Mouse (Mus musculus): ENCODE measurements around the gene Rhobtb1. TPM values are rescaled to one million over a fixed set of nuclear protein-coding genes. Genes with fewer than 3 reads are reported as not detected.

Gene Rhobtb1
- polyA plus RNA-seq, 1 experiment from 2014 or later = 28.4 TPM

DNA sequence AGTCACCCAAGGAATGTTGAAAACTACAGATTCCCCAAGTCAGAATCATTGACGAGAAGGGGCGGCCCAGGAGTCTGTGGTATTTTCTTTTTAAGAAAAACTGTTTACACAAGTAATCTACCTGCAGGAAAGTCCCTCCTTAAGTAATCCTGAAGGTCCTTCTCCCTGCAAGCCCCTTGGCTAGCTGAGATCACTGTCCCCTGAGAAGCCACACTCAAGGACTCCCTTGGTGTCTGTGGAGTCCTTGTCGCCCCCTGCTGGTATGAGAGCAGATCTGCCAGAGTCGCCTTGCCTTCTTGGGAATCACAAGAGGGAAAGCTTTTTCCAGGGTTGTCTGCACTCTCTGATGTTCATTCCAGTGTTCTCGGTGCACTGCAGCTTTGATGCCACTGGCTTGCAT lies 155.8 kb downstream of the Rhobtb1 start:
- H3K36me3 ChIP-seq = no peaks in the 10 kb centered on the region
- H3K9ac ChIP-seq = no peak overlapping the region
- no peak for ATAC-seq (ENCODE audit: insufficient number of reproducible peaks, low FRiP score, low TSS enrichment, low read depth)
- H3K9me3 ChIP-seq (replicated peaks) = no peaks in the 10 kb centered on the region
- 46% methylated on average over 5 of the region's 5 CpGs for WGBS
- H3K4me1 ChIP-seq = no peaks in the 10 kb centered on the region
- H3K27ac ChIP-seq (replicated peaks) = no peak overlapping the region
- no peaks in the 10 kb centered on the region for H3K27me3 ChIP-seq
- H3K4me3 ChIP-seq (replicated peaks) = no peak overlapping the region
- no peak overlapping the region for H3K4me2 ChIP-seq (replicated peaks)

DNA sequence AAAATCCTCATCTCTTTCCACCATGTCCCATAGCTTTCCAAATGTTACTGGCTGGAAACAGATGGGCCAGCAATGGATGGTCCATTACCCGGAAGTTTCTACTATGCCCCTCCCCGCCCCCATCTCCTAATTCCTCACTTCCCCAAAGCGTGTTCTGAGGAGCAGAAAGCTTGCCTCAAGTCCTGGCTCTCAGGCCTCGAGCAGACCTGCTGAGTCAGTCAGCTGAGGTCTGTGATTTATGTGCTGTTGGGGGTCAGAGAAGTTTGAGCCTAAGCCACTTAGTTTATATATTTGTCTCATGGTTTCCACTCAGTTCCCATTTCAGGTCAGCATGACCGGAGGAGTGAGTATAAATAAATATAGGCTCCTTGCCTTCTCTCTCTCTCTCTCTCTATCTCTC lies 157.9 kb downstream of the Rhobtb1 start:
- ATAC-seq (ENCODE audit: insufficient number of reproducible peaks, low FRiP score, low TSS enrichment, low read depth) = no peak
- Histone ChIP-seq H3K36me3 (no peaks in the 10 kb centered on the region), H3K4me2 (replicated peaks) (no peak overlapping the region), H3K9ac (no peak overlapping the region), H3K4me1 (0 out of 2 replicates have a peak, but pooled peaks cover 3% of the 10 kb centered on the region), H3K9me3 (replicated peaks) (no peaks in the 10 kb centered on the region), H3K4me3 (replicated peaks) (no peak overlapping the region), H3K27me3 (no peaks in the 10 kb centered on the region), H3K27ac (replicated peaks) (no peak overlapping the region)
- WGBS = 73% methylated on average over 5 of the region's 5 CpGs

DNA sequence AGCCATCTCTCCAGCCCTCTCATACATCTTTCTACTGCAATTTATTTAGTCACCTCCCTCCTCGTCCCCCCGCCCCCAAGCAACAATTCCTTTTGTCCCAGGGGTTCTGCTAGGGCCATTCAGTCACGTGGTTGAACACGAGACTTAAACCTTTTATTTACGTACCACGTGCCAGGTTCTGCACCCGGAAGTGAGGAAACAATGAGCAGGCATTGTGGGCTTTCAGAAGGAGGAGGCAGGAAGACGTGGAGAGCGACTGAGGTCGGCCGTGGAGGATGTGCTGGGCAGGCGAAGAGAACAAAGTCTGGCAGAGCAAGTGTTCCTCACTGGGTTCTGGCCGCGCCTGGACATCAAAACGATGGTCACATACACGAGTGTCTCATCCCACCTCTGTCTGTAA lies 160.6 kb downstream of the Rhobtb1 start:
- H3K9me3 ChIP-seq (replicated peaks) = no peaks in the 10 kb centered on the region
- H3K4me1 ChIP-seq = 0 out of 2 replicates have a peak, but pooled peaks cover 8% of the 10 kb centered on the region
- H3K27me3 ChIP-seq = no peaks in the 10 kb centered on the region
- ATAC-seq (ENCODE audit: insufficient number of reproducible peaks, low FRiP score, low TSS enrichment, low read depth) = no peak
- H3K36me3 ChIP-seq = no peaks in the 10 kb centered on the region
- H3K27ac ChIP-seq (replicated peaks) = no peak overlapping the region
- no peak overlapping the region for H3K4me2 ChIP-seq (replicated peaks)
- H3K4me3 ChIP-seq (replicated peaks) = no peak overlapping the region
- 74% methylated on average over 16 of the region's 16 CpGs for WGBS
- no peak overlapping the region for H3K9ac ChIP-seq

DNA sequence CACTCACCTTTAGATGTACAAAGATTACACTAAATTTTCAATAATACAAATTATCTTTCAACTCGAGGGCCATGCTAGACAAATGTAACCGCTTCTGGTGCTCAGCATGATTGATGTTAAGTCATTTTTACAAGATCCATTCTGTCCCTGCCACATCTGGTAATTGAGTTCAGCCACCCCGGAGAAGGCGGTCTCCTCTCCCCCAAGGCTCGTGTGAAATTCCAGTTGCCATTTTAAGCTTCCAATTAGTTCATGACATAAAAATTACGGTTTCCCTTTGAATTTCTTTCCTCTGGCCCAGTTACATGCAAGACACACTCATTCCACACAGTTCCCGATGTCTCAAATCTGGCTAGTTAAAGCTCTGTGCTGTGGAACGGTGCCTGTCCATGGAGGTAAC lies 162.7 kb downstream of the Rhobtb1 start:
- Histone ChIP-seq H3K36me3 (no peaks in the 10 kb centered on the region), H3K4me3 (replicated peaks) (no peak overlapping the region), H3K27ac (replicated peaks) (no peak overlapping the region), H3K9ac (no peak overlapping the region), H3K4me2 (replicated peaks) (no peak overlapping the region), H3K4me1 (0 out of 2 replicates have a peak, but pooled peaks cover 8% of the 10 kb centered on the region), H3K9me3 (replicated peaks) (no peaks in the 10 kb centered on the region), H3K27me3 (no peaks in the 10 kb centered on the region)
- no peak for ATAC-seq (ENCODE audit: insufficient number of reproducible peaks, low FRiP score, low TSS enrichment, low read depth)
- WGBS = 42% methylated on average over 8 of the region's 8 CpGs

DNA sequence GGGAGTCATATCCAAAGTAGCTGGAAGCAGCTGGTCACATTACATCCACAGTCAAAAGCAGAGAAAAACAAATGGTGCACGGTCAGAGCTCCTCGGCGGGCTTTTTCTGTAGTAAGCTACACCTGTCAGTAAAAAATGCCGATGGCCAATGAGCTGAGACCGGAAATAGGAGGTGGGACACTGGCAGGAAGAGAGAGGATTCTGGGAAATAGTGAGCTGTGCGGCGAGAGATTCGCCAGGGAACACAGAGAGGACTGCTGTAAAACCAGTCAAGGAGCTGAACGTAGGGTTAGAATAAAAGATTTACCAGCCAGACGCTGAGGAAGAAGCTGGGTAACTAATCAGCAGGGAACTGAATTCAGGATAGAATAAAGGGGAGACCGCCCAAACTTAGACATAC lies 167.3 kb downstream of the Rhobtb1 start:
- 84% methylated on average over 11 of the region's 11 CpGs for WGBS
- H3K4me1 ChIP-seq = peaks cover 21% of the 10 kb centered on the region; the same call in 1 of the 2 replicates
- no peak for ATAC-seq (ENCODE audit: insufficient number of reproducible peaks, low FRiP score, low TSS enrichment, low read depth)
- H3K27ac ChIP-seq (replicated peaks) = no peak overlapping the region
- no peak overlapping the region for H3K4me2 ChIP-seq (replicated peaks)
- no peak overlapping the region for H3K4me3 ChIP-seq (replicated peaks)
- no peak overlapping the region for H3K9ac ChIP-seq
- H3K36me3 ChIP-seq = no peaks in the 10 kb centered on the region
- H3K27me3 ChIP-seq = no peaks in the 10 kb centered on the region
- H3K9me3 ChIP-seq (replicated peaks) = no peaks in the 10 kb centered on the region

DNA sequence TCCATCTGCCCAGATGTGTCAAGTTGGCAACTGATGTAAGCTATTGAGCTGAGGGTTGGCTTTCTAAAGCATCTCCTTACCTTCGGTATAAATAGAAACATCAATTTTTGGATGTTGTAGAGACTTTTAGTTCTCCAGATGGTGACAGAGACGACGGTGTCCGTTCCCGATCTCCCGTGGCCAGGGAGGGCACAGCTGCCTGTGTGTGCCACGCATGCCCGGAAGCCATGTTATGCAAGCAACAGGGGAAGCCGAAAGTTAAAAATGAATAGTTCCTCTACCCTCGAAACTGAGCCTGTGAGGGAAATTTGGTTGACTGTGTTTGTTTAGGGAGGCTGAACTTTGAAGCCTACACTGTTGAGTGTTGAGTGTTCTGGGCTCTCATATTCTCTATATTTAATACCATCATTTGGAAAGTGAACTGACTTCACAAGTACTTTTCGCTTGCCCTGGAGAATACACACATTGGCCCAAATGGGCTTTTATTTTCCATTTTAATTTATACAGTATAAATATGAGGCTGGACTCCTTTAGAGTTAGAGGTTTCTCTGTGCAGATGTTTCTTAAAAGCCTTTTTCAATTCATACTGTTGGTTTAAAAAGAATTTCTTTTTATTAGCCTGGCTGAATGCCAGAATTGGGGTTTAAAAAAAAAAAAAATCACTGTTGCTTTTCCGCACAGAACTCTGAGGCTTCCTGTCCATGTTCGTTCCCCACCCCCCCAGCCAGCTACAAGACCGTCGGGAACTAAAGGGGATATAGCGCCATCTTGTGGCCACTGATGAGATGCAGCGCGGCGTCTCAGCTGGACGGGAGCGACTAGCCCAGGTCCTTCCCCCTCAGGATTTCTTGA lies 169.7 kb downstream of the Rhobtb1 start:
- Histone ChIP-seq H3K36me3 (no peaks in the 10 kb centered on the region), H3K27ac (replicated peaks) (peak overlapping the region; percentile 73), H3K9me3 (replicated peaks) (no peaks in the 10 kb centered on the region), H3K4me3 (replicated peaks) (0 out of 2 replicates have a peak overlapping the region, but pooled peaks have one; percentile 15), H3K27me3 (no peaks in the 10 kb centered on the region), H3K4me1 (peaks cover 13% of the 10 kb centered on the region; the same call in 1 of the 2 replicates), H3K9ac (no peak overlapping the region), H3K4me2 (replicated peaks) (peak overlapping the region; percentile 33)
- ATAC-seq (ENCODE audit: insufficient number of reproducible peaks, low FRiP score, low TSS enrichment, low read depth) = peak; percentile 79
- WGBS = 30% methylated on average over 21 of the region's 21 CpGs

DNA sequence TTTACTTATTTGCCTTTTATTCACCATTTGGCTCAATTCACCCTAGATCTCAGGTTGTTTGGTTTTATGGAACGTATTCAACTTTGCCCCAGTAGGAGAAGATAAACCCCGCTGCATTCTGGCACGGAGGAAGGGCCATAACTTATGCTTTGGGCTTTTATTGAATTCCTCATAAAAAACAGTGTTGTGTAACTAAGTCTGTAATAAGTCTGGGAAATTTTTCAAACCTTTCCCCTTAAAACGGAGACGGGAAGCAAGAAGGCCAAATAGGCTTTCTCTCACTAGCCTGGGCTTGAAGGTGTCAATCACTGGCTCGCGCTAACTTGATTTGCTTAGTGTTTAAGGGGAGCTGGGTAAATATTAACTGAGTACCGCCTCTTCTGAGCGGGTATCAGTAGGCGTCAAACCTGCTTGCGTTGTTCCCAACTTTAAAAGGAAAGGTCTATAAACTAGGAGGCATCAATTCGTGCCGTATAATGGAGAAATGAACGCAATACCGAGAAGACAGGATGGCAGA lies 170.3 kb downstream of the Rhobtb1 start:
- H3K27ac ChIP-seq (replicated peaks) = no peak overlapping the region
- no peaks in the 10 kb centered on the region for H3K27me3 ChIP-seq
- ATAC-seq (ENCODE audit: insufficient number of reproducible peaks, low FRiP score, low TSS enrichment, low read depth) = no peak
- H3K36me3 ChIP-seq = no peaks in the 10 kb centered on the region
- H3K4me3 ChIP-seq (replicated peaks) = 0 out of 2 replicates have a peak overlapping the region, but pooled peaks have one; percentile 15
- no peaks in the 10 kb centered on the region for H3K9me3 ChIP-seq (replicated peaks)
- peaks cover 13% of the 10 kb centered on the region; the same call in 1 of the 2 replicates for H3K4me1 ChIP-seq
- H3K4me2 ChIP-seq (replicated peaks) = peak overlapping the region; percentile 33
- WGBS = 43% methylated on average over 15 of the region's 15 CpGs
- H3K9ac ChIP-seq = no peak overlapping the region

GRCm38 (mm10) chr10:69323986-69324385 lies 172.8 kb downstream of the Rhobtb1 start:
- Histone ChIP-seq H3K27ac (replicated peaks) (no peak overlapping the region), H3K4me3 (replicated peaks) (no peak overlapping the region), H3K4me1 (peaks cover 13% of the 10 kb centered on the region; the same call in 1 of the 2 replicates), H3K4me2 (replicated peaks) (no peak overlapping the region), H3K36me3 (no peaks in the 10 kb centered on the region), H3K9ac (no peak overlapping the region), H3K27me3 (no peaks in the 10 kb centered on the region), H3K9me3 (replicated peaks) (no peaks in the 10 kb centered on the region)
- ATAC-seq (ENCODE audit: insufficient number of reproducible peaks, low FRiP score, low TSS enrichment, low read depth) = no peak
- WGBS = 81% methylated on average over 13 of the region's 13 CpGs

DNA sequence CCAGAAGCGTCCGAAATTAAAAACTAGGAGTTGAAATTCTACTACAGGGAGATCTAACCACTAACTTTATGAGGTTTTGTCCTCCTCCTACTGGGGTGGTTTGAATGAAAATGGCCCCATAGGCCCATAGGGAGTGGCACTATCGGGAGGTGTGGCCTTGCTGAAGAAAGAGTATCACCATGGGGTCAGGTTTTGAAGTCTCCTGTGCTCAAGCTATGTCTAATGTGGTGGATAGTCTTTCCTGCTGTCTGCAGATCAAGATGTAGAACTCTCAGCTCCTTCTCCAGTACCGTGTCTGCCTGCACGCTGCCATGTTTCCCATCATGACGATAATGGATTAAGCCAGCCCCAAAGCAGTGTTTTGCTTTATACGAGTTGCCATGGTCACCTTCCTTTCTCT lies 173.6 kb downstream of the Rhobtb1 start:
- no peak for ATAC-seq (ENCODE audit: insufficient number of reproducible peaks, low FRiP score, low TSS enrichment, low read depth)
- Histone ChIP-seq H3K27me3 (no peaks in the 10 kb centered on the region), H3K27ac (replicated peaks) (no peak overlapping the region), H3K9ac (no peak overlapping the region), H3K4me2 (replicated peaks) (no peak overlapping the region), H3K9me3 (replicated peaks) (no peaks in the 10 kb centered on the region), H3K4me3 (replicated peaks) (no peak overlapping the region), H3K36me3 (no peaks in the 10 kb centered on the region), H3K4me1 (peaks cover 13% of the 10 kb centered on the region; the same call in 1 of the 2 replicates)
- 91% methylated on average over 7 of the region's 7 CpGs for WGBS

DNA sequence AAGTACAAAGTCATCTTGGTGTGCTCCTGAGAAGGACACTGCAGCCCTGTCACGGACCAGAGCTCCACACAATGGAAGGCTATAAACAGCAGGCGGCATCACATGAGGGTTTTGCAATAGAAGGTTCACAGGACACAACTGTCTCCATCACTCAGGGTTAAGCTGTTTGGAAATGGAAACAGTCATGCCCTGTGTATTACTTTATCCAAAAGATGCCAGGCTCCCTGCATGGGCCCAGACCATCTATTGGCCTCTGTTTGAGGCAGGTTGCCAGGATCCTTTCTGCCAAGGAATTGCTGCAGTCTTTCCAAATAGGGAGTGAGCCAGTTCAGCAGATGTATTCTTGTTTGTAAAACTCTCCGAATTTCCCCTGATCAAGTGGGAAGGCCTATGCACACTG lies 175.2 kb downstream of the Rhobtb1 start:
- 73% methylated on average over 3 of the region's 3 CpGs for WGBS
- 0 out of 2 replicates have a peak, but pooled peaks cover 5% of the 10 kb centered on the region for H3K4me1 ChIP-seq
- ATAC-seq (ENCODE audit: insufficient number of reproducible peaks, low FRiP score, low TSS enrichment, low read depth) = peak; percentile 59; the same call in 1 of the 2 replicates
- H3K4me3 ChIP-seq (replicated peaks) = no peak overlapping the region
- no peaks in the 10 kb centered on the region for H3K27me3 ChIP-seq
- H3K9ac ChIP-seq = no peak overlapping the region
- H3K27ac ChIP-seq (replicated peaks) = no peak overlapping the region
- no peaks in the 10 kb centered on the region for H3K36me3 ChIP-seq
- H3K4me2 ChIP-seq (replicated peaks) = no peak overlapping the region
- no peaks in the 10 kb centered on the region for H3K9me3 ChIP-seq (replicated peaks)

GRCm38 (mm10) chr10:69327362-69327761 lies 176.1 kb downstream of the Rhobtb1 start:
- Histone ChIP-seq H3K4me1 (no peaks in the 10 kb centered on the region), H3K4me3 (replicated peaks) (no peak overlapping the region), H3K9ac (no peak overlapping the region), H3K36me3 (no peaks in the 10 kb centered on the region), H3K9me3 (replicated peaks) (no peaks in the 10 kb centered on the region), H3K4me2 (replicated peaks) (no peak overlapping the region), H3K27ac (replicated peaks) (no peak overlapping the region), H3K27me3 (no peaks in the 10 kb centered on the region)
- ATAC-seq (ENCODE audit: insufficient number of reproducible peaks, low FRiP score, low TSS enrichment, low read depth) = no peak
- 68% methylated on average over 8 of the region's 8 CpGs for WGBS

Data from embryonic facial prominence, embryonic 15.5 days (tissue).